Mouse (Mus musculus) liver, embryonic 16.5 days (tissue): ENCODE results near the gene Icmt. TPM values are rescaled to one million over a fixed set of nuclear protein-coding genes. Genes with fewer than 3 reads are reported as not detected.
A peak's percentile ranks its signal among the peaks of the same experiment; 100 is the strongest.

Source experiments
- ATAC-seq: fragments of 200-750 bp; cut with Nextera tagmentation; 2 replicates; pipeline ENCODE4 v1.8.0; 2017; ENCODE audit warnings: low read depth, mild to moderate bottlenecking, moderate number of reproducible peaks, moderate library complexity
- H3K27ac ChIP-seq: fragments of 300-500 bp; sonication (generic); 2 replicates; pipeline ENCODE4 v1.5.1; 2014; ENCODE audit warnings: mild to moderate bottlenecking, low read length
- H3K27me3 ChIP-seq: fragments of 300-500 bp; sonication (generic); 2 replicates; pipeline ENCODE4 v1.6.1; 2014; ENCODE audit warnings: low read depth, low read length, mixed read lengths; ENCODE audit not compliant: control insufficient read depth, insufficient read depth
- H3K36me3 ChIP-seq: fragments of 300-500 bp; sonication (generic); 2 replicates; pipeline ENCODE4 v1.6.1; 2014; ENCODE audit warnings: mild to moderate bottlenecking; ENCODE audit not compliant: control insufficient read depth, insufficient read depth
- H3K4me1 ChIP-seq: fragments of 300-500 bp; sonication (generic); 2 replicates; pipeline ENCODE4 v1.6.1; 2014; ENCODE audit warnings: low read depth, low read length, mixed read lengths; ENCODE audit not compliant: control insufficient read depth
- H3K4me2 ChIP-seq: fragments of 300-500 bp; sonication (generic); 2 replicates; pipeline ENCODE4 v1.6.1; 2014; ENCODE audit warnings: low read depth, low read length, mixed read lengths
- H3K4me3 ChIP-seq: fragments of 300-500 bp; sonication (generic); 2 replicates; pipeline ENCODE4 v1.5.1; 2014; ENCODE audit warnings: low read depth, mild to moderate bottlenecking, low read length
- H3K9ac ChIP-seq: fragments of 300-500 bp; sonication (generic); 2 replicates; pipeline ENCODE4 v1.6.1; 2014; ENCODE audit warnings: low read depth, low read length
- H3K9me3 ChIP-seq: fragments of 300-500 bp; sonication (generic); replicated peaks from 2 replicates; pipeline ENCODE4 v1.6.1; 2016; ENCODE audit warnings: low read length; ENCODE audit not compliant: control insufficient read depth
- WGBS: fragments of 180-500 bp; shearing (Covaris S2); extraction: QIAGEN DNeasy Blood & Tissue Kit; methylation state at CpG from one replicate; pipeline ENCODE4 v1.1.7; 2014; ENCODE audit not compliant: insufficient replicate concordance; 5-methylcytosine and 5-hydroxymethylcytosine counted together
- polyA plus RNA-seq: library from polyadenylated mRNA; unstranded; fragments of >200 nt; fragmentation: Nextera tagmentation; extraction: Ambion mirVana; gene quantifications from 2 replicates; pipeline ENCODE4 v1.2.1, GENCODE M21; 2015

Gene Icmt
- 5.9 and 6.5 TPM in 2 replicates for polyA plus RNA-seq

DNA sequence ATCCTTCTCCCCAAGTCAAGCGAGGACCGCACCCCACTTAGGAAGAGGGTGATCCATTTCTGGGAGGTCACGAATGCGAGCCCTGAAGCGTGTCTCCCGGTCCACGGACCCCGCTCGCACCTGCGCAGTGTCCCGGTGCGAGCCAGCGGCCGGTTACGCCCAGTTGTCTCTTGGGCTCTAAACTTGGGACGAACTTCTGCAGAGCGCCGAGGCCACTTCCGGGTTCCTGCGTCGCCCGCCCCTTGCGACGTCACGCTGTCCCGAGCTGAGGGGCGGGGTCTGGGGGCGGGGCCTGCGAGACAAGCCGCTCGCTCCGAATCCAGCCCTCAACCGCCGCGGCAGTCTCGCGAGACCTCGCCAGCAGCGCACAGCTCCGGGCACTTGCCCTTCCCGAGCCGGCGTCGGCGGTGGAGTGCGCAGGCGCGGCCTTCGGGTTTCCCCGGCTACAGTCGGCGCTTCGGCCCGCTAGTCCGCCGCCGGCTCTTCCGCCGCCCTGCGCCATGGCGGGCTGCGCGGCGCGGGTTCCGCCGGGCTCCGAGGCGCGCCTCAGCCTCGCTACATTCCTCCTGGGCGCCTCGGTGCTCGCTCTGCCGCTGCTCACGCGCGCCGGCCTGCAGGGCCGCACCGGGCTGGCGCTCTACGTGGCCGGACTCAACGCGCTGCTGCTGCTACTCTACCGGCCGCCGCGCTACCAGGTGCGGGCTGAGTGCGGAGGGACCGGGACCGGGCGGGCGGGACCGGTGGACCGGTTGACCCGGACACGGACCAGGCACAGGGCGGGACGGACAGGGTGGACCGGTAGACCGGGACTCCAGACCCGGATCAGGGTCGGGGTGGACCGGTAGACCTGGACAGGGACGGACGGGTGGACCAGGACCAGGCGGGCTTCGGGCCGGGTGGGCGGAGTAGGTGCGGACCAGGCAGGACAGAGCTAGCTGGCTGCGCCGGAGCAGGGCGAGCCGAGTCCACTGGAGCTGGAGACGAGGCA is at the start of gene Icmt:
Icmt (plus strand) TSS at position 354 of the 988 bp plus-strand sequence.
- peak; percentile 94 for ATAC-seq
- Histone ChIP-seq H3K27ac (peak within 1 kb of the TSS; percentile 92), H3K27me3 (peaks cover 19% of the 10 kb centered on the region), H3K9me3 (no peaks in the 10 kb centered on the region), H3K9ac (peak within 1 kb of the TSS; percentile 85), H3K4me1 (peaks cover 22% of the 10 kb centered on the region), H3K36me3 (peaks cover 3% of the 10 kb centered on the region; the same call in 1 of the 2 replicates), H3K4me2 (peak within 1 kb of the TSS; percentile 97), H3K4me3 (peak within 1 kb of the TSS; percentile 82)
- under 1% methylated on average over 119 of the region's 119 CpGs for WGBS

DNA sequence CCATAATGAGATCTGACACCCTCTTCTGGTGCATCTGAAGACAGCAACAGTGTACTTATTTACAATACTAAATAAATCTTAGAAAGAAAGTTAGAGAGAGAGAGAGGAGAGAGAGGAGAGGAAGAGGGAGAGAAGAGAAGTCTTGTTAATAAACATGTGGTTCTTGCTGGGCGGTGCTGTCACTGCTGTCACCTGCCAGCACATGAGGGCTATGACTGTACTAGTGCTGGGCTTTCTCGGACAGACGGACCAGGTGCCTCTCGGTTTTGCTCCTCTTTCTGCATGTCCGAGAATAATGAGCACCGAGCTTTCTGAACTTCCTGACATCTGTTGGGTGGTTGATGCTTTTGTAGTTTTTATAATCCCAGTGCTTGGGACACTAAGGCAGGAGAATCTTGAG is 46.4 kb upstream of the Icmt start:
- Histone ChIP-seq H3K4me1 (no peaks in the 10 kb centered on the region; the same call in 1 of the 2 replicates), H3K4me2 (no peak overlapping the region), H3K9me3 (no peaks in the 10 kb centered on the region), H3K9ac (no peak overlapping the region), H3K36me3 (no peaks in the 10 kb centered on the region), H3K27ac (no peak overlapping the region), H3K27me3 (no peaks in the 10 kb centered on the region), H3K4me3 (no peak overlapping the region)
- 72% methylated on average over 6 of the region's 6 CpGs for WGBS
- ATAC-seq, result no peak

DNA sequence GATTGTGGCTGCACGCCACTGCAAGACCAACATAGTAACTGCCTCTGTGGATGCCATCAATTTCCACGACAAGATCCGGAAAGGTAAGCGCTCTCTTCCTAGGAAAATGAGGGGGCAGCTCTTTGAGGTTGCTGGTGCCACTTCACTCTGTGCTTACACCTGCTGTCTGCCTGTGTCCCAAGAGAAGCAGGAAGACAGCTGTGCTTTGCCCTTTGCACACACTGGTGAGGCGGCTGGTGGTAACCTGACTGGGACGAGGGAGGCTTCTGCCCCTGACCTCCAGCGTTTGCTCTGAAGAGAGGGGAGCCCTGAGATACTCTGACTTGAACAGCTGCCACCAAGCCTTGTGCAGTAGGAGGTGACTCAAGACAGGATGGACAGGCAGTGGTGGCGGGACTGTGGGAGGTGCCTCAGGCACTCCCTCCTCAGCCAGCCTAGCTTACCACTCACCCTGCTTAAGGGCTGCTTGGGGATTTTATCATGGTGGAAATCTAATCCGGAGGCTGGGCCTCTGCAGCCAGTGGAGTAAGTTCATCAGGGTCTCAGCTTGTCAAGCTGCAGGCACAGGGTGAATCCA is 43.8 kb upstream of the Icmt start:
- no peak overlapping the region for H3K27ac ChIP-seq
- H3K4me2 ChIP-seq, result no peak overlapping the region
- WGBS, result 71% methylated on average over 9 of the region's 9 CpGs
- no peak overlapping the region for H3K9ac ChIP-seq
- ATAC-seq, result no peak
- H3K4me1 ChIP-seq, result peaks cover 8% of the 10 kb centered on the region
- H3K36me3 ChIP-seq, result no peaks in the 10 kb centered on the region
- no peak overlapping the region for H3K4me3 ChIP-seq
- no peaks in the 10 kb centered on the region for H3K27me3 ChIP-seq
- no peaks in the 10 kb centered on the region for H3K9me3 ChIP-seq

DNA sequence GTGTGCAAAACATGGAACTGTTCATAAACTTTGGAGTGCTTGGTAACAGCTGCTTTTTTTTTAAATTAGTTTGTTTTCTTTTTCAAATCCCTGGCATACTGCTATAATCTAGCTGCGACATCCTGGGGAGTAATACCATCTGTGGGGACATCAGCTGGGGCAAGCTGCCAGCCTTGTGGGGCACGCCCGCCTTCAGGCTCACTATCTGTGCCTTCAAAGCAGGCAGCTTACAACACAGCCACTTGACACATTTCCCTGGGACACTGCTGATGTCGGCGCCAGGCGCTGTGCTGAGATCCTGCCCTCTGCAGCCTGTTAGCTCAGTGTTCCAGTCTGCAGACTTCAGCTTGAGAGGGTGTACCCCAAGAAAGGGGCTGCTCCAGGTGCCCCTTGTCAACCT is 40.0 kb upstream of the Icmt start:
- H3K4me2 ChIP-seq, result no peak overlapping the region
- peaks cover 8% of the 10 kb centered on the region for H3K4me1 ChIP-seq
- ATAC-seq, result peak; percentile 80

DNA sequence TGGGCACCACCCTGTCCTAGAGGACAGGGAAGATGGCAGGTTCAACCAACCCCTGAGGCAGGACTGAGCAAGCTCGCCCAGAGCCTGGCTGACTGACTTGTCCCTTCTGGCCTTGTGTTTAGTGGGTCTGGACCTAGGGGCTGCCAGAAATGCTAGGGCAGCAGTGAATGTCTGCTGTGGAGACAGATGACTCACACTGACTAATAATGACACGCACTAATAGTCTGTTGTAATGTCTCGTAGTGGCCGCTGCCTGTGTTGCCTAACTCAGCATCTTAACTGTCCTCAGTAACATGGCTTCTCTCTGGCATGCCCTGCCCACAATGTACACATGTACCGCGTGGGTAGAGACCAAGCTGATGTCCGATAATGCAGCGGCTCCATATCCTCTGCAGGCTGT is 36.6 kb upstream of the Icmt start:
- Histone ChIP-seq H3K4me1 (peaks cover 27% of the 10 kb centered on the region), H3K4me2 (no peak overlapping the region), H3K9me3 (no peaks in the 10 kb centered on the region), H3K36me3 (no peaks in the 10 kb centered on the region), H3K27ac (no peak overlapping the region), H3K9ac (no peak overlapping the region), H3K27me3 (no peaks in the 10 kb centered on the region), H3K4me3 (no peak overlapping the region)
- ATAC-seq, result no peak
- WGBS, result 71% methylated on average over 8 of the region's 8 CpGs

More for the DNA sequence above, 40.0 kb upstream of the Icmt start:
- H3K27me3 ChIP-seq, result no peaks in the 10 kb centered on the region
- no peaks in the 10 kb centered on the region for H3K9me3 ChIP-seq
- H3K9ac ChIP-seq, result no peak overlapping the region
- 17% methylated on average over 6 of the region's 6 CpGs for WGBS
- no peaks in the 10 kb centered on the region for H3K36me3 ChIP-seq
- no peak overlapping the region for H3K4me3 ChIP-seq
- H3K27ac ChIP-seq, result no peak overlapping the region

DNA sequence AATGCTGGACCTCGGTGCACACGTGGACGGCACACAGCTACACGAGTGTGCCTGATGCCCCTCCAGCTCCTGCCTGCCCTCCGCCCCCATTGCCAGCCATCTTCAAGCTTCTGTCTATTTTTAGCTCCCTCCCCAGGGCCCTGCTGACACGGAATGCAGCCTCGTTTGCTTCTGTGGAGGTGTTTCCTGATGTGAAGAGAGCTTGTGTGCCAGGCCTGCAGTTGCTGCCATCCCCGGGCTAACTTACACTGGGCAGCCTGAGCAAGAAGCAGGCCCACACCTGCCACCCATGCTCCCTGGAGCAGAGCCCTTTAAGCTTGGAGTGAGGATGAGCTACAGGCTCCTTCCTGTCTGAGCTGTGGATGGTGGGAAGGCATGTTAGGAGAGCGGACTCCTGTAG is 34.8 kb upstream of the Icmt start:
- Histone ChIP-seq H3K4me2 (no peak overlapping the region), H3K9me3 (no peaks in the 10 kb centered on the region), H3K36me3 (no peaks in the 10 kb centered on the region), H3K27ac (no peak overlapping the region), H3K4me1 (peaks cover 24% of the 10 kb centered on the region), H3K27me3 (no peaks in the 10 kb centered on the region), H3K9ac (no peak overlapping the region), H3K4me3 (no peak overlapping the region)
- 65% methylated on average over 9 of the region's 9 CpGs for WGBS
- no peak for ATAC-seq

DNA sequence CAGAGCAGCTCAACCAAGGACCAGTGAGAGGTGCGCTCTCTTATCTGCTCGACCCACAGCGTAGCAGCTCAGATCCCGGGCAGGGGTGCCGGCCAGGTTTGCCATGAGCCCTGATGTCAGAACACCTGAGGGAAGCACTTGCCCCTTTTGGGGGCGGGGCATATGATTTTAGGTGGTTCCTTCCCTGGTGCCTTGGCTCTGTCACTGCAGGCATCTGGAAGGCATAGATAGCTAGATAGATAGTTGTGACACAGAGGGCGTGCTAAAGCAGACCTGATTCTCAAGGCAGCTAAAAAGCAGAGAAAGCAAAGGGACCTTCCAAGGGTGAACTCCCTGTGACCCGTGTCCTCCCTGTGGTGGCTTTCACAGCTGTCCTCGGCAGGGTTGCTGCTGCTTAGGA is 33.9 kb upstream of the Icmt start:
- Histone ChIP-seq H3K36me3 (no peaks in the 10 kb centered on the region), H3K9me3 (no peaks in the 10 kb centered on the region), H3K4me1 (peaks cover 19% of the 10 kb centered on the region), H3K4me2 (0 out of 2 replicates have a peak overlapping the region, but pooled peaks have one; percentile 18), H3K4me3 (no peak overlapping the region), H3K27ac (no peak overlapping the region), H3K27me3 (no peaks in the 10 kb centered on the region), H3K9ac (no peak overlapping the region)
- WGBS, result 35% methylated on average over 9 of the region's 9 CpGs
- peak; percentile 55 for ATAC-seq

DNA sequence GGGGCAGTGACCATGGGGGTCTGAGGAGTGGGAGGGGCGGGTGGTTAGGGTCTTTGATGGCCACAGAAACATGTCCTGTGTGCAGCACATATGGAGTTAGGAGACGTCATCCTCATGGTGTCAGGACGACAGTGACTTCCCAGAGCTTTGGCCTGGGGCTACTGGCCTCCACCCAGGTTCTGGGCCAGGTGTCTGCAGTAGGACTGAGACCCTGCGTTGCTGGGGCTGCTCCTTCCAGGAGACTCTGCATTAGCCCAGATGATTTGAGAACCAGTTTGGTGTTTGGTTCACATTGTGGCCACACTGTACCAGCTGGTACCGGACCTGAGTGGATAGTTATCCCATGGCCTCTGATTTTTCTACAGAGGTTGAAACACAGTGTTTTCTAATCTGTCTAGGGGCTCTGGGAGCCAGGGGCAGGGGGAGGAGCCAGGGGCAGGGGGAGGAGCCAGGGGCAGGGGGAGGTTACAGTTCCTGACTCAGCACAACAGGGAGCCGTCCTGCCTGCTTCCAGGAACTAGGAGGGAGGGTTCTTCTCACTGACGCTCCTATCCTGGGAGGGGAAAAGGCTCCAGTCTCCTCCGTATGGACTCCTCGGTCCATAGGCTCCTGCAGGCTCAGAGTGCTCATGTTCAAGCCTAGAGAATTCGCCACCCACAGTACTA is 33.4 kb upstream of the Icmt start:
- peak overlapping the region; percentile 18; the same call in 1 of the 2 replicates for H3K4me2 ChIP-seq

More for the DNA sequence above, 33.4 kb upstream of the Icmt start:
- Histone ChIP-seq H3K27ac (no peak overlapping the region), H3K4me3 (no peak overlapping the region), H3K4me1 (peaks cover 19% of the 10 kb centered on the region), H3K27me3 (no peaks in the 10 kb centered on the region), H3K36me3 (no peaks in the 10 kb centered on the region), H3K9me3 (no peaks in the 10 kb centered on the region), H3K9ac (peak overlapping the region; percentile 22; the same call in 1 of the 2 replicates)
- WGBS, result 39% methylated on average over 10 of the region's 10 CpGs
- ATAC-seq, result peak; percentile 65
